Comparison of ENCODE assay signal across 16 mouse cellular contexts in genomic region chr6:97430519-97430918, GRCm38 (mm10).
DNase-seq lines count a peak whose midpoint lies in the region; ATAC-seq and TF ChIP-seq lines count a peak whose summit lies in the region.
"Had no signal": no experiment of that assay in that cellular context is flagged by ENCODE, and none has a peak within 500 bp of the region (broad histone marks: within the 10 kb centered on the region; RNA-seq: fewer than 3 reads in every experiment).

No protein-coding gene starts in this region.

- H3K9me3 ChIP-seq in heart, embryonic 14.5 days (ENCODE audit: control insufficient read depth, low read length) = no peaks in the 10 kb centered on the region
- H3K9me3 ChIP-seq in kidney, embryonic 16.5 days (ENCODE audit: low read length) = no peaks in the 10 kb centered on the region
- H3K9me3 ChIP-seq in lung, postnatal 0 days (ENCODE audit: low read length) = no peaks in the 10 kb centered on the region
- H3K9me3 ChIP-seq: forebrain, embryonic 12.5 days; heart, embryonic 15.5 days; hindbrain, embryonic 15.5 days; intestine, embryonic 15.5 days; limb, embryonic 15.5 days; neural tube, embryonic 13.5 days had no signal

- WGBS in heart, embryonic 14.5 days = 27% methylated on average over 6 of the region's 6 CpGs
- WGBS in kidney, embryonic 16.5 days = 66% methylated on average over 6 of the region's 6 CpGs
- WGBS in lung, postnatal 0 days = 35% methylated on average over 6 of the region's 6 CpGs

- peak overlapping the region; percentile 10 to 35; a peak in 2 of 4 replicates for H3K27ac ChIP-seq in heart, embryonic 14.5 days (replicated peaks in 1 of 2; ENCODE audit: control insufficient read depth in 1 of 2, insufficient read depth in 1 of 2, low read depth in 2 of 2, low read length in 2 of 2)
- peak overlapping the region; percentile 81 for H3K27ac ChIP-seq in kidney, embryonic 16.5 days (ENCODE audit: low read length)
- H3K27ac ChIP-seq in bone marrow macrophage, adult 2 months (ENCODE audit: insufficient read depth, low read depth, low read length) = peak overlapping the region; percentile 97
- H3K27ac ChIP-seq in brown adipose tissue, adult 24 weeks (replicated peaks; ENCODE audit: low read depth, low read length) = peak overlapping the region; percentile 76
- no peak overlapping the region for H3K27ac ChIP-seq in lung, postnatal 0 days (ENCODE audit: low read length)
- H3K27ac ChIP-seq: forebrain, embryonic 12.5 days; heart, embryonic 15.5 days; hindbrain, embryonic 15.5 days; intestine, embryonic 15.5 days; limb, embryonic 15.5 days; neural tube, embryonic 13.5 days had no signal

- no peak overlapping the region for H3K4me3 ChIP-seq in heart, embryonic 14.5 days (ENCODE audit: control insufficient read depth in 1 of 2, insufficient read depth in 1 of 2, low read depth in 1 of 2, low read length in 2 of 2)
- no peak overlapping the region for H3K4me3 ChIP-seq in kidney, embryonic 16.5 days (ENCODE audit: low read length)
- H3K4me3 ChIP-seq in bone marrow macrophage, adult 2 months (ENCODE audit: insufficient read depth, low read length) = peak overlapping the region; percentile 80
- no peak overlapping the region for H3K4me3 ChIP-seq in brown adipose tissue, adult 24 weeks (ENCODE audit: insufficient read depth, low read depth, low read length)
- H3K4me3 ChIP-seq in lung, postnatal 0 days (ENCODE audit: low read depth, low read length) = no peak overlapping the region
- H3K4me3 ChIP-seq: forebrain, embryonic 12.5 days; heart, embryonic 15.5 days; hindbrain, embryonic 15.5 days; intestine, embryonic 15.5 days; limb, embryonic 15.5 days; neural tube, embryonic 13.5 days had no signal

- TF ChIP-seq POLR2A in bone marrow macrophage, adult 2 months (IDR thresholded peaks at IDR 0.05; ENCODE audit: borderline replicate concordance, low read depth, low read length) = no peak

- no peaks in the 10 kb centered on the region for H3K36me3 ChIP-seq in heart, embryonic 14.5 days (ENCODE audit: control insufficient read depth, insufficient read depth, low read length)
- H3K36me3 ChIP-seq in kidney, embryonic 16.5 days (ENCODE audit: insufficient read depth, low read length) = no peaks in the 10 kb centered on the region
- no peaks in the 10 kb centered on the region for H3K36me3 ChIP-seq in lung, postnatal 0 days (ENCODE audit: insufficient read depth, low read length)
- H3K36me3 ChIP-seq: forebrain, embryonic 12.5 days; heart, embryonic 15.5 days; hindbrain, embryonic 15.5 days; intestine, embryonic 15.5 days; limb, embryonic 15.5 days; neural tube, embryonic 13.5 days had no signal

- DNase-seq in heart, postnatal 4 days = no peak
- no peak for DNase-seq in kidney, postnatal 25 days
- DNase-seq in lung, postnatal 0 days (ENCODE audit: low spot score) = no peak
- DNase-seq: cerebellum, adult 9-10 months; midbrain, embryonic 14.5 days; thymus, postnatal 14 days had no signal

- TF ChIP-seq EP300 in lung, postnatal 0 days (IDR thresholded peaks at IDR 0.05) = no peak

- no peaks in the 10 kb centered on the region for H3K27me3 ChIP-seq in heart, embryonic 14.5 days (ENCODE audit: control insufficient read depth, insufficient read depth, low read length)
- H3K27me3 ChIP-seq in kidney, embryonic 16.5 days (ENCODE audit: insufficient read depth, low read length) = no peaks in the 10 kb centered on the region
- no peaks in the 10 kb centered on the region for H3K27me3 ChIP-seq in lung, postnatal 0 days (replicated peaks; ENCODE audit: insufficient read depth, low read length)
- H3K27me3 ChIP-seq: heart, embryonic 15.5 days; hindbrain, embryonic 15.5 days; intestine, embryonic 15.5 days; limb, embryonic 15.5 days; neural tube, embryonic 13.5 days had no signal

- ATAC-seq in heart, embryonic 14.5 days (ENCODE audit: insufficient number of reproducible peaks, insufficient read depth, low FRiP score, low read depth) = no peak
- peak; percentile 65 for ATAC-seq in kidney, embryonic 16.5 days (ENCODE audit: low FRiP score, low TSS enrichment)
- no peak for ATAC-seq in lung, postnatal 0 days

- no peak for TF ChIP-seq CTCF in bone marrow macrophage, adult 2 months (IDR thresholded peaks at IDR 0.05; ENCODE audit: low read depth, low read length)
- no peak for TF ChIP-seq CTCF in lung, postnatal 0 days (IDR thresholded peaks at IDR 0.05)

- H3K4me2 ChIP-seq in heart, embryonic 14.5 days (ENCODE audit: low read length) = no peak overlapping the region
- H3K4me2 ChIP-seq in kidney, embryonic 16.5 days (replicated peaks; ENCODE audit: low read depth, low read length) = no peak overlapping the region; the same call in 1 of the 2 replicates
- no peak overlapping the region for H3K4me2 ChIP-seq in lung, postnatal 0 days (replicated peaks; ENCODE audit: low read depth, low read length)
- H3K4me2 ChIP-seq: forebrain, embryonic 12.5 days; heart, embryonic 15.5 days; hindbrain, embryonic 15.5 days; intestine, embryonic 15.5 days; limb, embryonic 15.5 days; neural tube, embryonic 13.5 days had no signal

- H3K4me1 ChIP-seq in heart, embryonic 14.5 days (ENCODE audit: control insufficient read depth in 2 of 2, insufficient read depth in 2 of 2, low read length in 2 of 2) = peaks cover 9 to 18% of the 10 kb centered on the region in 2 experiments; a peak in 1 of 4 replicates
- peaks cover 5% of the 10 kb centered on the region; the same call in 1 of the 2 replicates for H3K4me1 ChIP-seq in kidney, embryonic 16.5 days (ENCODE audit: insufficient read depth, low read length)
- H3K4me1 ChIP-seq in bone marrow macrophage, adult 2 months (ENCODE audit: control insufficient read depth, insufficient read depth, low read length) = peaks cover 46% of the 10 kb centered on the region
- H3K4me1 ChIP-seq in brown adipose tissue, adult 24 weeks (ENCODE audit: control insufficient read depth, insufficient read depth, insufficient read length, low read length) = no peaks in the 10 kb centered on the region
- no peaks in the 10 kb centered on the region for H3K4me1 ChIP-seq in lung, postnatal 0 days (ENCODE audit: insufficient read depth, low read depth, low read length)
- H3K4me1 ChIP-seq: hindbrain, embryonic 15.5 days; intestine, embryonic 15.5 days; limb, embryonic 15.5 days; neural tube, embryonic 13.5 days had no signal

- no peak overlapping the region for H3K9ac ChIP-seq in heart, embryonic 14.5 days (ENCODE audit: low read length)
- H3K9ac ChIP-seq in kidney, embryonic 16.5 days (replicated peaks; ENCODE audit: low read length) = no peak overlapping the region
- no peak overlapping the region for H3K9ac ChIP-seq in lung, postnatal 0 days (replicated peaks; ENCODE audit: low read depth)
- H3K9ac ChIP-seq: forebrain, embryonic 12.5 days; heart, embryonic 15.5 days; hindbrain, embryonic 15.5 days; intestine, embryonic 15.5 days; limb, embryonic 15.5 days; neural tube, embryonic 13.5 days had no signal
